Mouse (Mus musculus): Measurements from ENCODE around the gene Ambra1.

The Ambra1 gene

GRCm38 (mm10) chr2:91959544-91960410, 229.8 kb downstream of the Ambra1 start:
- no peak for DNase-seq (ENCODE audit: low read depth, low spot score)

- no peak for DNase-seq (ENCODE audit: low read depth, low spot score)
Observed at GRCm38 (mm10) chr2:91960459-91960858, 230.5 kb downstream of the Ambra1 start.

DNA sequence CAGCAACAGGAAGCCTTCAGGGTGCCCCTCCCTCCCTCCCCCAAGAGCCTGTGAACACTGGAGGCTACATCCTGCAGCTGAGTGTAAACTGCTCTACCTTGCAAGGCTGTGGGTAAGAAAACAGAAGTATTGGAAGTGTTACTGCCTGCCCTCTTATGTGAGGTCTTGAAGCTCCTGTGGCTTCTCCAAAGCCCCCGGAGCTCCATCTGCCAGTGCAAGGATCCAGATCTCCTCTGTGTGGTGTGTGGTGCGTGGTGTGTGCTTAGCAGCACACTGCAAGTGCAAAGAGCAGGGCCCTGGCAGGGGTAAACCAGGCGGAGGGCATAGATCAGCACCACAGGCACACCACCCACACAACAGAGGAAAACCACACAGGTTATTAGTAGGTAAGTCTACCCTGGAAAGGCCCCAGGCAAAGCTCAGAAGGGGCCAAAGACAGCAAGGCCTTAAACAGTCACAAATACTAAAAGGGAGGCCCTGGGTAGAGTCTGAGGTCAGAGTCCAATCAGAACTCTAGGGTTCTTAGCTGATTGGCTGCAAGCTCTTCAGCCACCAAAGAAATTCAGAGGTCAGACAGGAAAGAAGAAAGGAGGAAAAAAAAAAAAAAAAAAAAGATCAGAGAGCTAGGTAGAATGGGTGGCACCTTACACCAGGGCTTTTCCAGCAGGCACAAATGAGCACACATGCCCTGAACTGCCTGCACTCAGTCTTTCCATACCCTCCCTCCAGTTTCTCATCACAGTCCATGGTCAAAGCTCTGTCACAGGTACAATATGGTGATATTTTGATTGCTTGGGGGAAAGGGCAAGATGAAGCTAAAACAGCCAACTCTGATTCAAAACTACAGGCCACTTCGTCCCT, 232.2 kb downstream of the Ambra1 start:
- peak; percentile 84 for DNase-seq (ENCODE audit: low read depth, low spot score)

- DNase-seq (ENCODE audit: low read depth, low spot score) = no peak
Observed at GRCm38 (mm10) chr2:91962864-91963401, 233.0 kb downstream of the Ambra1 start.

- peak; percentile 95 for DNase-seq (ENCODE audit: low read depth, low spot score)
Observed at GRCm38 (mm10) chr2:91963443-91963932, 233.6 kb downstream of the Ambra1 start.

DNA sequence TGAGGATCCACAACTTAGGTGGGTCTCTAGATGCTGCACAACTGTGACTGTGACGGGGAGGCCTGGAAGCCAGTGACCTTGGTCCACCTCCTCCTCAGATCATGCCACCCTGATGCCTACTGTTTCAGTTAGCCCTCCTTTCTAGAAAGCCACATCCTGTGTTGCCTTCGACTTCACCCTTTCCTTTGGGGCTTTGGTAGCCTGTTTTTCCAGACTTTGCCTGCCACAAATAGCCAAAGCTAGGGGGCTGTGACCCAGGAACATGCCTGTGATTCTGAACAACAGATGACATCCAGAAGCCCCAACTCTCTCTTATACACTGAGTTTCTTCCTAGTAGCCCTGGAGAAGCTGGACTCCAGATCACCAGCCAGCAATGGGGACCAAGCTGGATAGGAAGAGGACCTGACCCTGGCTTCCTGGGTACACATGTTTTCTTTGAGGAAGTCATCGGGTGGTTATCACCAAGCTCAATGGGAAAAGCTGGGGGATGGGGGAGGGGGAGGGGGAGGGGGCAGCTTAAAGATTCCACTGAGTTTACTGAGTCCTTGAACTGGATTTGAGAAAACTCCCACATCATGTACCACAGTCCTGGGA, 234.8 kb downstream of the Ambra1 start:
- peak; percentile 31 for DNase-seq (ENCODE audit: low read depth, low spot score)

DNA sequence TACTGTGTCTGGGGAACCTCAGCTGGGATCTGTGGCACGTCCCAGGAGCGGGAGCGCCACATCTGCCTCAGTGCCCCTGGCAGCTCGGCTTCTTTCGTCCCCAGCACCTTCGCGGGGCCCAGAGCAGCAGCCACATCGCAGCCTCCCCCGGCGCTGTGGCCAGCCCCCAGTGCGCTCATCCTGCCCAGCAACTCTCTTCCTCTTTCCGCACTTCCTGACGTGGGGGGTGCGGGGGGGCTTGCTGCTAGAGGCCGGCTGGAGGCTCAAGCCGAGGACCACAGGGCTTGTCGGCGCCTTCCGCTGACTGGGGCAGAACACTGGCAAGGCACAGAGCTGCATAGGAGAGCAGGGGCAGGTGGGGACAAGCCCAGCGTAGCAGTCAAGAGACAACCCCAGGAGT, 235.5 kb downstream of the Ambra1 start:
- DNase-seq (ENCODE audit: low read depth, low spot score) = no peak

- DNase-seq (ENCODE audit: low read depth, low spot score) = no peak
Observed at GRCm38 (mm10) chr2:91966367-91966766, 236.4 kb downstream of the Ambra1 start.

DNA sequence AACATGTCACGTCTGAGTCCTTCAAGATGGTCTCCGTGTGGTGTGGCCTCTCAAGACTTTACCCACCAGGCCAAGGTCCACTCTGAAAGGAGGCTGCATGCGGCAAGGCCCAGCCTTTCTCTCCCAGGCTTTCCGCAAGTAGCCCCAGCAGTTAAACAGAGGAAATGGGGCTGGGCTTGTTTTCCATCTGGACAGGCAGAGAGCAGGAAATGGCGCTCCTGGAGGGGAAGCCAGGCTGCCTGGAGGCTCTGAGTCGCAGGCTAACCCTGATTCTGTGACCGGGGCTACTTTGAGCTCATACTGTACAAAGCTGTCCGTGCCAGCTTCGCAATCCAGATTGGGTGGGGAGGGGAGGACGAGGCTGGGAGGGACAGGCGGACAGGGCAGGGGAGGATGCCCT, 238.0 kb downstream of the Ambra1 start:
- DNase-seq (ENCODE audit: low read depth, low spot score) = no peak

All from CD4-positive helper T cell, adult 2 months (primary cell).